Mouse (Mus musculus): ENCODE results near the gene Arap2.

Gene Arap2

GRCm38 (mm10) chr5:62618286-62618685 is 147.7 kb downstream of the Arap2 start:
- DNase-seq, result no peak

- DNase-seq, result no peak
These were observed 154.0 kb downstream of the Arap2 start for GRCm38 (mm10) chr5:62611990-62612389.

- no peak for DNase-seq
These were observed 178.6 kb downstream of the Arap2 start for GRCm38 (mm10) chr5:62587348-62587747.

- no peak for DNase-seq
These were observed 183.3 kb downstream of the Arap2 start for GRCm38 (mm10) chr5:62582643-62583042.

- DNase-seq, result no peak
These were observed 184.3 kb downstream of the Arap2 start for GRCm38 (mm10) chr5:62581699-62582098.

- no peak for DNase-seq
These were observed 191.6 kb downstream of the Arap2 start for GRCm38 (mm10) chr5:62574336-62574844.
